Mouse (Mus musculus): ENCODE measurements around the gene Get4.

Gene Get4

GRCm38 (mm10) chr5:139283460-139284180 lies 31.5 kb downstream of the Get4 start:
- no peak for DNase-seq (ENCODE audit: low spot score)

- DNase-seq (ENCODE audit: low spot score), result no peak
These were observed 33.4 kb downstream of the Get4 start for GRCm38 (mm10) chr5:139285383-139286067.

GRCm38 (mm10) chr5:139286142-139286941 lies 34.2 kb downstream of the Get4 start:
- no peak for DNase-seq (ENCODE audit: low spot score)

GRCm38 (mm10) chr5:139287099-139287498 lies 35.0 kb downstream of the Get4 start:
- no peak for DNase-seq (ENCODE audit: low spot score)

- no peak for DNase-seq (ENCODE audit: low spot score)
These were observed 35.7 kb downstream of the Get4 start for GRCm38 (mm10) chr5:139287787-139288186.

GRCm38 (mm10) chr5:139288591-139288990 lies 36.5 kb downstream of the Get4 start:
- DNase-seq (ENCODE audit: low spot score), result no peak

DNA sequence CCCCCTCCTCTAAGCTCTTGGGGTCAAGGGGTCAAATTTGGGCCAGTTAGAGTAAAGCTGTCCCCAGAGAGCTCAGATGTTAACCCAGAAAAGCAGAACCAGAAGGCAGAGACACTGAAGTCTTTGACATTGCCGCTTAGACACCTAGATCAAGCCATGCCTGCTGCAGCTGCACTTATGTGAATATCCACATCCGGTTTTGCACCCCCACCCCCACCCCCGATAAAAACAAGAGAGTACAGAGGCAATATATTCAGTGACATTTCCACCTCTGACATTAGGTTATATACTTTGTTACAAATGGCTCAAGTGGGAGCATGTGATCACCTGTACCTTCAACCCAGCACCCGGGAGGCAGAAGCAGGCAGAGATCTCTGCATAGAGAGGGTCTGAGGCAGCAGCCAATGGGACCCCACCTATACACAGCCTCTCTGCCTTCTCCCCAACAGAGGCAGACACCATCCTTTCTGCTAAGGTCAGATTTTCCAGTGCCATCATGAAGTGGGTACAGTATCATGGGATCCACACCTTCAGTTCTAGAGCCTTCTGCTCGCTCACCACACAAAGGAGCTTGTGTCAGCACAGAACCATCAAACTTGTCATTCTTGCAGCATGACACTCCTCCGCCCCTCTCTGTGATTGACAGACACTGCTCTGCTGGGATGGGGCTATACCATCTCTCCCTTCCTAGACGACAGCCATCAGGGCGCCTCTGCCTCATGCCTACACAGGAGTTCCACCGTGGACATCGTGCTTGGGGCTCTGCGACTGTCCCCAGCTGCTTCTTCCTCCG lies 38.5 kb downstream of the Get4 start:
- no peak for DNase-seq (ENCODE audit: low spot score)

- DNase-seq (ENCODE audit: low spot score), result no peak
These were observed 39.9 kb downstream of the Get4 start for GRCm38 (mm10) chr5:139291811-139292560.

DNA sequence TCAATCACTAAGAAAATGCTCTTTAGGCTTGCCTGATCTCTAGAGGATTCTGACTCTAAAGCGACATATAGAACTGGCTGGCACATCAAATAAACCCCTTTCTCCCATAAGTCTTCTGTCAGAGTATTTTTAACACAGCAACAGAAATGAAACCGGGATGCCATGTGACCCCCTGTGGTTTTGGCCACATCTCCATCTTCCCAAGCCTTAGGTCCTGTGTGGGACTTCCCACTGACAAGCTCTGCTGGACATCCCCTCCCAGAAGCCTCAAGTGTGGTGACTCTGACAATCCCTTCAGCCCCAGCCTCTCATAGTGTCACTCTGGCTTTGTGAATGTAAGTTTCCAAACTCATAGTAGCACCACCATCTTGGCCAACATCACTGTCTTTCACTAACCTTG lies 42.0 kb downstream of the Get4 start:
- DNase-seq (ENCODE audit: low spot score), result no peak

DNA sequence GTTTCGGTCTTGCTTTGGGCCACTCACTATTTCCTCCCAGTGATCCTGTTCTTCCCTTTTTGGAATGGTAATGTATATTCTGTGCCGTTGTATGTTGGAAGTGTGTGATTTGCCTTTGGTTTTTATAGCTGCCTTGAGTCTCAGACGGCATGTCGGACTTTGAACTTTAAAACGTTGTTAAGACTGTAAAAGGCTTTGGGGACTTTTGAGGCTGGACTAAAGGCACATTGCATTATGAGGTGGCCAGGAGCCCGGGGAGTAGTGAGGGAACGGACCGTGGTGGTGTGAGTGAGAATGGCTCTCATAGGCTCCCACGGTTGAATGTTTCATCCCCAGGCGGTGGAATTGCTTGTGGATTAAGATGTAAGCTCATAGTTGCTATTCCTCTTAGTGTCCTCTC lies 45.0 kb downstream of the Get4 start:
- DNase-seq (ENCODE audit: low spot score), result no peak

DNA sequence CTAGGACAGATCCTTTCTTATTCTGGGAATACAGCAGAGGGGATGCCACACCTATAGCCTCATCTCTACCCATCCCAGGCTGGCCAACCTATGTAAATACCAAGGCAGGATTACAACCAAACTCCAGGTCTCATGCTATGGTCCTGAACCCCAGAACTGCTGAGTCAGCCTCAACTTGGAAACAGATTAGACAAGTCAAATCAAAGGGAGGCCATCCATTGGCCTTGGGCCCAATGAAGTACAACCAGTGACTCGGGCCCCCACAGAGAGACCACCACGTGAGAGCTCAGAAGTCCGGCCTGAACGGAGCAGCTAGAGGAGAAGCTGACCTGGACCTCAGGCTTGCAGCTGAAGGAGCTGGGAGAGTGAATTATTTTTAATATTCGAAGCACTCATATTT lies 45.6 kb downstream of the Get4 start:
- no peak for DNase-seq (ENCODE audit: low spot score)

GRCm38 (mm10) chr5:139302101-139302500 lies 50.0 kb downstream of the Get4 start:
- DNase-seq (ENCODE audit: low spot score), result no peak

- peak; percentile 52 for DNase-seq (ENCODE audit: low spot score)
These were observed 51.5 kb downstream of the Get4 start for GRCm38 (mm10) chr5:139303646-139304061.

DNA sequence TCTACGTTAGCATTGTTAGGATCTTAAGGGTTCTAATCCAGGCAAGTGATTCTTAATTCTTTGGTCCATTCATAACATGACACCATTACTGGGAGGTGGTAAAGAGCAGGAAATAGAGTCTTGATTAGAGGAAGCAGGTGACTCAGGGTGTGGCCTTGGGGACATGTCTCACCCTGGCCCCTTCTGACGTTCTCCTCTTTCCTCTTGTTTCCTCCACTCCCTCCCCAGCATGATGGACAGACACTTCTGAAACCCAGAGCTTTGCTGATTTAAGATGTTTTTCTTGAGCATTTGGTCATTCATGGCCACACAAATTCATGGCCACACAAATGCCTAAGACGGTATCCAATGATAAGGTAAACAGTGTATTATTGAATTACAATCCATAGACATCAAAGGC lies 57.8 kb downstream of the Get4 start:
- DNase-seq (ENCODE audit: low spot score), result no peak

- no peak for DNase-seq (ENCODE audit: low spot score)
These were observed 58.4 kb downstream of the Get4 start for GRCm38 (mm10) chr5:139310477-139310876.

DNA sequence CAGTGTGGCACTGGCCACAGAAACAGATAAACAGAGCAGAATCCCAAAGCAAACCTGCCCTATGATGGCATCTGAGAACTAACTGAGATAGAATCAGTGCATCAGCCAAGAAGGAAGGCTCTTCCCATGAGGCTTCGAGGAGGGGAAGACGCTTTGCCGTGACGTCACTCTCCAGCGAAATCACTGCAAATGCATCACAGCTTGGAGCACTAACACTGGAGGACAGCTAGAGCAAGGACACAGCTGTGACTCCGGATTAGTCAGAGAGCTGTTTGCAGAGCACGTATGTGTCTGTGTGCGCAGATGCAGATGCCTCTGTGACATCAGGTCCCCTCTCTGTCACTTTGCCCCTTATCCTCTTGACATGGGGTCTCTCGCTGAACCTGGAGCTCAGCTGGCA lies 59.7 kb downstream of the Get4 start:
- DNase-seq (ENCODE audit: low spot score), result no peak

DNA sequence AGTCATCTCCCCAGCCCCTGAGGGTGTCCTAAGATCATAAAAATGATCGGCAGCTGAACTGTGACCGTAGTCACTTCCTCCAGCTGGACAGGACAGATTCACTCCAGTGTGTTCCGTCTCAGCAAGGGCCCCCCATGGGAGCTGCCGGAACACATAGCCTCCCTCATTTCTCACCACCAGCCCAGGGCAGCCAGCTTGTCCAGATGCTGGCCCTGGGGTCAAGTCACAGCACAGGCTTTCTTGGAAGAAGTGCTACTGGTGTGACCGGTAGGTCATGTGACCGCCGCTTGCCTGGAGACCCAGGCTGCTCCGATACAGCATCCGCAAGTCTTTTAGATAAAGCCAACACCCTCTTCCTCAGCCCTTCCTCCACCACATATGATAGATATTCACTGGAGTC lies 61.4 kb downstream of the Get4 start:
- DNase-seq (ENCODE audit: low spot score), result no peak

- no peak for DNase-seq (ENCODE audit: low spot score)
These were observed 63.0 kb downstream of the Get4 start for GRCm38 (mm10) chr5:139314941-139315642.

DNA sequence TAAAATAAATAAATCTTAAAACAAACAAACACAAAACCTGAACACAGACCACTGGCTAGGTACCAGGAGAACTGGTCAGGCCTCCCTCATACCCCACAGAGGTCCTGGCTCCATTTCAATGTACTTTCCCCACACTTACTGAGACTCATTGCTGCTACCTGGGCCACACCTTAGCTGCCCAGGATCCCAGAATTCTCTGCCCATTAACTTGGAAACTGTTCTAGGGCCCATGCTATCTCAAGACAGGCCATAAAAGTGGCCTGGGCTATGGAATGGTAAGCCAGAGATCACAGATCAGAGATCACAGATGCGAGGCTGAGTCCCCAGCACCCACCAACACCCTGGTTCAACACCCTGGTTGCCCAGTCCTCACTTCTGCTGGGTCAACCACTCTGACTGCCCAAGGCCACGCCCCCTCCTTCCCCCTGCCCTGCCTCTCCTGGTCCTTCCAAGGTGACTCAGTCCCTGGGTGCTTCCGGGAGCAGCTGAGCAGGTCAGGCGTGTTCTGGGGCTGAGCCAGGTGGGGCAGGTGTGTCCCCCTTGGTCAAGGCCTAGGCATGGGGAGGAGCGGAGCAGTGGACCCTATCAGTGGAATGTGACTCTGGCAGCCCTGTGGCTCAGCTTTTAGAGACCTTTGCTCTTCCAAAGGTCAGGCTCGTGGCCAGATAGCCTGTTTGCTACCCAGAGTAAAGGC lies 65.0 kb downstream of the Get4 start:
- no peak for DNase-seq (ENCODE audit: low spot score)

Data from T-cell, adult 2 months (primary cell).